In genomic region chr12:113013021-113013491, GRCm38 (mm10) we compare ENCODE assay signal across 8 mouse cellular contexts. TPM values are rescaled to one million over a fixed set of nuclear protein-coding genes. Genes with fewer than 3 reads are reported as not detected.
DNase-seq lines count a peak whose midpoint lies in the region; ATAC-seq and TF ChIP-seq lines count a peak whose summit lies in the region.

No protein-coding gene starts in this region.

- peaks cover 12% of the 10 kb centered on the region; the same call in 1 of the 2 replicates for H3K4me1 ChIP-seq in lung, embryonic 14.5 days (ENCODE audit: insufficient read depth)
- peaks cover 19% of the 10 kb centered on the region for H3K4me1 ChIP-seq in lung, adult 2 months (ENCODE audit: control insufficient read depth, insufficient read depth, low read length)
- H3K4me1 ChIP-seq in forebrain, embryonic 10.5 days, result peaks cover 49% of the 10 kb centered on the region

- H3K79me2 ChIP-seq in myocyte (ENCODE audit: control insufficient read depth, insufficient read depth), result peaks cover 36% of the 10 kb centered on the region

- no peak for DNase-seq in lung, embryonic 14.5 days
- DNase-seq in lung, adult 2 months, result no peak
- no peak for DNase-seq in forebrain, embryonic 10.5 days (ENCODE audit: extremely low spot score, low spot score)
- peak; percentile 39 for DNase-seq in heart, postnatal 25 days (ENCODE audit: low spot score)
- DNase-seq in left cerebral cortex, postnatal 36 days (ENCODE audit: low spot score in 2 of 2), result peak; percentile 20 to 26
- DNase-seq in thymus, postnatal 25 days, result no peak
- no peak for DNase-seq in adipocyte (ENCODE audit: low spot score)

- H3K4me2 ChIP-seq in lung, embryonic 14.5 days, result peak overlapping the region; percentile 89
- peak overlapping the region; percentile 87 for H3K4me2 ChIP-seq in myocyte (ENCODE audit: low read depth)

- no peak for ATAC-seq in lung, embryonic 14.5 days (ENCODE audit: insufficient read depth)

- H3K9me3 ChIP-seq in lung, embryonic 14.5 days (ENCODE audit: low read depth, low read length), result no peaks in the 10 kb centered on the region
- H3K9me3 ChIP-seq in forebrain, embryonic 10.5 days, result no peaks in the 10 kb centered on the region

- no peak overlapping the region for H3ac ChIP-seq in myocyte (ENCODE audit: control insufficient read depth, insufficient read length)

- TF ChIP-seq POLR2A in lung, adult 2 months (IDR thresholded peaks at IDR 0.05; ENCODE audit: borderline replicate concordance, extremely low read depth, low read depth, low read length), result no peak
- no peak for TF ChIP-seq POLR2A in myocyte (IDR thresholded peaks at IDR 0.05; ENCODE audit: insufficient read length, low read depth)

- intact Hi-C loops in heart, postnatal 25 days (cut with DNase I), result no loop called here
- intact Hi-C loops in left cerebral cortex, postnatal 36 days (cut with DNase I), result no loop called here

- peak overlapping the region; percentile 84; the same call in 1 of the 2 replicates for H3K9ac ChIP-seq in lung, embryonic 14.5 days

- WGBS in lung, embryonic 14.5 days, result 70% methylated on average over 3 of the region's 3 CpGs
- WGBS in lung, adult 2 months, result 64% methylated on average over 3 of the region's 3 CpGs
- WGBS in forebrain, embryonic 10.5 days, result 57% methylated on average over 3 of the region's 3 CpGs

- H3K36me3 ChIP-seq in lung, embryonic 14.5 days (ENCODE audit: insufficient read depth), result no peaks in the 10 kb centered on the region
- 0 out of 2 replicates have a peak, but pooled peaks cover 3% of the 10 kb centered on the region for H3K36me3 ChIP-seq in forebrain, embryonic 10.5 days (replicated peaks)
- H3K36me3 ChIP-seq in myocyte (ENCODE audit: control insufficient read depth, insufficient read depth), result no peaks in the 10 kb centered on the region

- H3K4me3 ChIP-seq in lung, embryonic 14.5 days (ENCODE audit: low read depth, low read length), result no peak overlapping the region
- no peak overlapping the region for H3K4me3 ChIP-seq in lung, adult 2 months (replicated peaks; ENCODE audit: extremely low read depth, low read depth, low read length)
- H3K4me3 ChIP-seq in forebrain, embryonic 10.5 days, result peak overlapping the region; percentile 94
- H3K4me3 ChIP-seq in myocyte, result peak overlapping the region; percentile 54

- peak overlapping the region; percentile 89 for H3K27ac ChIP-seq in lung, embryonic 14.5 days (ENCODE audit: low read depth)
- peak overlapping the region; percentile 95 for H3K27ac ChIP-seq in forebrain, embryonic 10.5 days

- H3K27me3 ChIP-seq in lung, embryonic 14.5 days (ENCODE audit: insufficient read depth, low read length), result no peaks in the 10 kb centered on the region
- H3K27me3 ChIP-seq in forebrain, embryonic 10.5 days (ENCODE audit: poor library complexity, severe bottlenecking), result no peaks in the 10 kb centered on the region
- H3K27me3 ChIP-seq in myocyte (ENCODE audit: control insufficient read depth, insufficient read depth, insufficient read length), result no peaks in the 10 kb centered on the region

- no peak for TF ChIP-seq CTCF in lung, embryonic 14.5 days (IDR thresholded peaks at IDR 0.05; ENCODE audit: low read depth)
- TF ChIP-seq CTCF in lung, adult 2 months (IDR thresholded peaks at IDR 0.05; ENCODE audit: insufficient read depth, low read length), result no peak

TF ChIP-seq in myocyte, 11 proteins besides CTCF, POLR2A, EP300 and RAD21:
- TF ChIP-seq MYOG (IDR thresholded peaks at IDR 0.05; ENCODE audit: control insufficient read depth in 1 of 3, insufficient read depth in 1 of 3, insufficient read length in 2 of 3, low read depth in 2 of 3), result peak in 2 of 3 experiments; percentile 32 to 58
- peak in 2 of 3 experiments; percentile 68 to 73 for TF ChIP-seq MYOD1 (IDR thresholded peaks at IDR 0.05; ENCODE audit: control insufficient read depth in 1 of 3, insufficient read length in 2 of 3, low read depth in 2 of 3)
- no peak for TF ChIP-seq REST (IDR thresholded peaks at IDR 0.05; ENCODE audit: insufficient read depth, insufficient read length)
TF ChIP-seq in myocyte: peak in this region for 2.

RNA-seq across cellular contexts. Expression of gene Pacs2, which starts 1.3 kb away (rescaled TPM):
- 12.3 and 15.6 TPM in 2 replicates for polyA plus RNA-seq in lung, embryonic 14.5 days (2014; fragmentation: Nextera tagmentation; extraction: Ambion mirVana)
- 51.8 and 54.8 TPM in 2 replicates for polyA plus RNA-seq in lung, adult 2 months (2012; rRNA removed)
- polyA plus RNA-seq in forebrain, embryonic 10.5 days (2016; fragmentation: Nextera tagmentation; extraction: Ambion mirVana), result 16.9 and 18.3 TPM in 2 replicates
- total RNA-seq in heart, postnatal 25 days (2021), result 10 to 100 TPM; 35.5 to 35.9 TPM
- 10 to 100 TPM; 70.4 to 74.2 TPM for total RNA-seq in left cerebral cortex, postnatal 36 days (2021)
- 89.3 TPM for polyA plus RNA-seq in myocyte (2012; fragmentation: generic; extraction: Trizol)

RNA-seq across cellular contexts. Expression of gene Brf1, which starts 12.6 kb away (rescaled TPM):
- polyA plus RNA-seq in lung, embryonic 14.5 days (2014; fragmentation: Nextera tagmentation; extraction: Ambion mirVana), result 61.7 and 65.9 TPM in 2 replicates
- polyA plus RNA-seq in lung, adult 2 months (2012; rRNA removed), result 83.3 and 131 TPM in 2 replicates
- 50.8 and 58.1 TPM in 2 replicates for polyA plus RNA-seq in forebrain, embryonic 10.5 days (2016; fragmentation: Nextera tagmentation; extraction: Ambion mirVana)
- 10 to 100 TPM; 23.5 to 25.1 TPM for total RNA-seq in heart, postnatal 25 days (2021)
- 10 to 100 TPM; 41.4 to 55.5 TPM for total RNA-seq in left cerebral cortex, postnatal 36 days (2021)
- polyA plus RNA-seq in myocyte (2012; fragmentation: generic; extraction: Trizol), result 27.9 TPM

RNA-seq across cellular contexts. Expression of gene Btbd6, which starts 36.8 kb away (rescaled TPM):
- 26.4 and 26.7 TPM in 2 replicates for polyA plus RNA-seq in lung, embryonic 14.5 days (2014; fragmentation: Nextera tagmentation; extraction: Ambion mirVana)
- polyA plus RNA-seq in lung, adult 2 months (2012; rRNA removed), result 48.4 and 72.3 TPM in 2 replicates
- 22.4 and 24.2 TPM in 2 replicates for polyA plus RNA-seq in forebrain, embryonic 10.5 days (2016; fragmentation: Nextera tagmentation; extraction: Ambion mirVana)
- 10 to 100 TPM; 21.0 to 21.9 TPM for total RNA-seq in heart, postnatal 25 days (2021)
- total RNA-seq in left cerebral cortex, postnatal 36 days (2021), result 10 to 100 TPM; 59.3 to 74.3 TPM
- polyA plus RNA-seq in myocyte (2012; fragmentation: generic; extraction: Trizol), result 16.3 TPM

Comparison
In these comparisons a context has a peak if more than half of its experiments do, and no peak if none do; other contexts are left out.
1. DNase-seq: peak in heart, postnatal 25 days (single experiment) and left cerebral cortex, postnatal 36 days (2 of 2); none in lung, embryonic 14.5 days (single experiment), lung, adult 2 months (single experiment), forebrain, embryonic 10.5 days (single experiment), thymus, postnatal 25 days (single experiment) and adipocyte (single experiment).
2. H3K4me3 ChIP-seq: peak in forebrain, embryonic 10.5 days (single experiment) and myocyte (single experiment); none in lung, embryonic 14.5 days (single experiment) and lung, adult 2 months (single experiment).